Mouse (Mus musculus): Measurements from ENCODE around the gene Zfr2. TPM values are rescaled to one million over a fixed set of nuclear protein-coding genes. Genes with fewer than 3 reads are reported as not detected.
"Not testable (repeated sequence)": the region's sequence is repeated elsewhere in the genome, so short reads cannot be mapped to it uniquely, and the experiment has no call there.

The Zfr2 gene
- polyA plus RNA-seq, 2 experiments = 9.7 to 39.7 TPM

GRCm38 (mm10) chr10:81221402-81222015 lies 11.4 kb upstream of the Zfr2 start:
- Histone ChIP-seq H3K9ac (ENCODE audit: low read depth, low read length, severe bottlenecking) (no peak overlapping the region), H3K4me1 (ENCODE audit: control insufficient read depth, insufficient read depth, low read length) (no peaks in the 10 kb centered on the region), H3K27me3 (ENCODE audit: control insufficient read depth, insufficient read depth, low read length) (no peaks in the 10 kb centered on the region), H3K27ac (replicated peaks; ENCODE audit: low read depth, low read length) (no peak overlapping the region), H3K9me3 (ENCODE audit: control insufficient read depth, low read length) (no peaks in the 10 kb centered on the region), H3K4me2 (replicated peaks; ENCODE audit: low read depth, low read length, severe bottlenecking) (no peak overlapping the region), H3K4me3 (replicated peaks; ENCODE audit: low read length) (no peak overlapping the region), H3K36me3 (ENCODE audit: control insufficient read depth, insufficient read depth, low read length) (no peaks in the 10 kb centered on the region)
- no peak for ATAC-seq (ENCODE audit: low FRiP score, low read depth)
- TF ChIP-seq POLR2A (IDR thresholded peaks at IDR 0.05; ENCODE audit: borderline replicate concordance, extremely low read depth, insufficient read depth, insufficient read length) = no peak
- no peak for DNase-seq (ENCODE audit: low spot score)
- WGBS = 81% methylated on average over 5 of the region's 5 CpGs

- not testable (repeated sequence) for H3K27ac ChIP-seq (replicated peaks; ENCODE audit: low read depth, low read length); H3K4me2 ChIP-seq (replicated peaks; ENCODE audit: low read depth, low read length, severe bottlenecking); H3K4me3 ChIP-seq (replicated peaks; ENCODE audit: low read length); ATAC-seq (ENCODE audit: low FRiP score, low read depth); DNase-seq (ENCODE audit: low spot score); H3K9me3 ChIP-seq (ENCODE audit: control insufficient read depth, low read length); H3K36me3 ChIP-seq (ENCODE audit: control insufficient read depth, insufficient read depth, low read length); H3K4me1 ChIP-seq (ENCODE audit: control insufficient read depth, insufficient read depth, low read length); H3K9ac ChIP-seq (ENCODE audit: low read depth, low read length, severe bottlenecking); H3K27me3 ChIP-seq (ENCODE audit: control insufficient read depth, insufficient read depth, low read length)
- WGBS = 45% methylated on average over 2 of the region's 2 CpGs
Observed at GRCm38 (mm10) chr10:81223731-81224130, 9.2 kb upstream of the Zfr2 start.

- 12% methylated on average over 20 of the region's 20 CpGs for WGBS
- ATAC-seq (ENCODE audit: low FRiP score, low read depth) (no peak), DNase-seq (ENCODE audit: low spot score) (no peak)
- Histone ChIP-seq H3K4me2 (replicated peaks; ENCODE audit: low read depth, low read length, severe bottlenecking) (peak overlapping the region; percentile 32), H3K9me3 (ENCODE audit: control insufficient read depth, low read length) (no peaks in the 10 kb centered on the region), H3K4me1 (ENCODE audit: control insufficient read depth, insufficient read depth, low read length) (peaks cover 12% of the 10 kb centered on the region), H3K27me3 (ENCODE audit: control insufficient read depth, insufficient read depth, low read length) (peaks cover 35% of the 10 kb centered on the region), H3K36me3 (ENCODE audit: control insufficient read depth, insufficient read depth, low read length) (no peaks in the 10 kb centered on the region), H3K4me3 (replicated peaks; ENCODE audit: low read length) (no peak overlapping the region), H3K27ac (replicated peaks; ENCODE audit: low read depth, low read length) (no peak overlapping the region), H3K9ac (ENCODE audit: low read depth, low read length, severe bottlenecking) (0 out of 2 replicates have a peak overlapping the region, but pooled peaks have one; percentile 12)
- TF ChIP-seq POLR2A (IDR thresholded peaks at IDR 0.05; ENCODE audit: borderline replicate concordance, extremely low read depth, insufficient read depth, insufficient read length) = no peak
Observed at GRCm38 (mm10) chr10:81229735-81230437, 3.1 kb upstream of the Zfr2 start.

- Histone ChIP-seq H3K4me1 (ENCODE audit: control insufficient read depth, insufficient read depth, low read length) (peaks cover 12% of the 10 kb centered on the region), H3K4me2 (replicated peaks; ENCODE audit: low read depth, low read length, severe bottlenecking) (peak within 1 kb of the TSS; percentile 32), H3K27ac (replicated peaks; ENCODE audit: low read depth, low read length) (no peak within 1 kb of the TSS), H3K4me3 (replicated peaks; ENCODE audit: low read length) (0 out of 2 replicates have a peak within 1 kb of the TSS, but pooled peaks have one; percentile 0), H3K27me3 (ENCODE audit: control insufficient read depth, insufficient read depth, low read length) (peaks cover 35% of the 10 kb centered on the region), H3K9me3 (ENCODE audit: control insufficient read depth, low read length) (no peaks in the 10 kb centered on the region), H3K9ac (ENCODE audit: low read depth, low read length, severe bottlenecking) (0 out of 2 replicates have a peak within 1 kb of the TSS, but pooled peaks have one; percentile 12), H3K36me3 (ENCODE audit: control insufficient read depth, insufficient read depth, low read length) (no peaks in the 10 kb centered on the region)
- TF ChIP-seq POLR2A (IDR thresholded peaks at IDR 0.05; ENCODE audit: borderline replicate concordance, extremely low read depth, insufficient read depth, insufficient read length) = no peak
- ATAC-seq (ENCODE audit: low FRiP score, low read depth) (0 out of 2 replicates have a peak, but pooled peaks have one; percentile 23), DNase-seq (ENCODE audit: low spot score) (no peak)
- 9% methylated on average over 27 of the region's 27 CpGs for WGBS
Observed at GRCm38 (mm10) chr10:81230438-81231332, 2.3 kb upstream of the Zfr2 start, which contains the start of gene Atcay. Gene Atcay (minus strand): TSS chr10:81230833.

- no peak for ATAC-seq (ENCODE audit: low FRiP score, low read depth)
- no peak for DNase-seq (ENCODE audit: low spot score)
- no peak for TF ChIP-seq POLR2A (IDR thresholded peaks at IDR 0.05; ENCODE audit: borderline replicate concordance, extremely low read depth, insufficient read depth, insufficient read length)
- H3K4me1 ChIP-seq (ENCODE audit: control insufficient read depth, insufficient read depth, low read length) = peaks cover 12% of the 10 kb centered on the region
- no peak overlapping the region for H3K9ac ChIP-seq (ENCODE audit: low read depth, low read length, severe bottlenecking)
- H3K4me2 ChIP-seq (replicated peaks; ENCODE audit: low read depth, low read length, severe bottlenecking) = no peak overlapping the region
- no peak overlapping the region for H3K27ac ChIP-seq (replicated peaks; ENCODE audit: low read depth, low read length)
- 54% methylated on average over 7 of the region's 7 CpGs for WGBS
- no peaks in the 10 kb centered on the region for H3K9me3 ChIP-seq (ENCODE audit: control insufficient read depth, low read length)
- H3K36me3 ChIP-seq (ENCODE audit: control insufficient read depth, insufficient read depth, low read length) = no peaks in the 10 kb centered on the region; the same call in 1 of the 2 replicates
- H3K4me3 ChIP-seq (replicated peaks; ENCODE audit: low read length) = no peak overlapping the region
- H3K27me3 ChIP-seq (ENCODE audit: control insufficient read depth, insufficient read depth, low read length) = peaks cover 35% of the 10 kb centered on the region
Observed at GRCm38 (mm10) chr10:81231436-81231835, 1.5 kb upstream of the Zfr2 start.
